Mouse (Mus musculus): Measurements from ENCODE around the gene Lins1. TPM values are rescaled to one million over a fixed set of nuclear protein-coding genes. Genes with fewer than 3 reads are reported as not detected.

The Lins1 gene
- polyA plus RNA-seq, 1 experiment from 2014 or later: 14.5 TPM

GRCm38 (mm10) chr7:66733882-66734281, 44.2 kb downstream of the Lins1 start:
- WGBS: 97% methylated on average over 11 of the region's 11 CpGs
- Histone ChIP-seq H3K36me3 (no peaks in the 10 kb centered on the region), H3K27ac (no peak overlapping the region), H3K9ac (no peak overlapping the region), H3K4me2 (no peak overlapping the region), H3K9me3 (no peaks in the 10 kb centered on the region), H3K27me3 (replicated peaks) (no peaks in the 10 kb centered on the region), H3K4me1 (no peaks in the 10 kb centered on the region), H3K4me3 (replicated peaks) (no peak overlapping the region)
- ATAC-seq (ENCODE audit: insufficient read depth, low FRiP score, low read depth): no peak

DNA sequence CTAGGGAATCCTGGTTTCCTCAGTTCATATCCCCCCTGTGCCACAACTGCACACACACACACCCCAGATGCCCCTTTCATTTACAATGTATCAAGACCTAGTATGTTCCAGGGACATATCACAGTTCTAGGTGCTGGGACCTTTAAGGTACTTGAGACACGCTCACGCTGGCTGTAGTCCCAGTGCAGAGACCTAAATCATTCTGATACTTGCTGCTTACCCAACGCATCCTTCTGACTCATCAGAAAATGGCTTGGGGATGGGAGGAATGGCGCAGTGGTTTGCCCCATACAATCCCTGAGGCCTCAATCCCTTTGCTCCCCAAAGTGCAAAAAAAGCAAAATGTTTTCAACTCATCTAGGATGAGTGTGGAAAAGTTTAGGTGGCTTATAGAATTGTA, 44.8 kb downstream of the Lins1 start:
- no peak for ATAC-seq (ENCODE audit: insufficient read depth, low FRiP score, low read depth)
- no peaks in the 10 kb centered on the region for H3K4me1 ChIP-seq
- H3K4me2 ChIP-seq: no peak overlapping the region
- 88% methylated on average over 4 of the region's 4 CpGs for WGBS
- H3K36me3 ChIP-seq: no peaks in the 10 kb centered on the region
- no peak overlapping the region for H3K9ac ChIP-seq
- H3K27me3 ChIP-seq (replicated peaks): no peaks in the 10 kb centered on the region
- no peak overlapping the region for H3K27ac ChIP-seq
- H3K4me3 ChIP-seq (replicated peaks): no peak overlapping the region
- H3K9me3 ChIP-seq: no peaks in the 10 kb centered on the region

DNA sequence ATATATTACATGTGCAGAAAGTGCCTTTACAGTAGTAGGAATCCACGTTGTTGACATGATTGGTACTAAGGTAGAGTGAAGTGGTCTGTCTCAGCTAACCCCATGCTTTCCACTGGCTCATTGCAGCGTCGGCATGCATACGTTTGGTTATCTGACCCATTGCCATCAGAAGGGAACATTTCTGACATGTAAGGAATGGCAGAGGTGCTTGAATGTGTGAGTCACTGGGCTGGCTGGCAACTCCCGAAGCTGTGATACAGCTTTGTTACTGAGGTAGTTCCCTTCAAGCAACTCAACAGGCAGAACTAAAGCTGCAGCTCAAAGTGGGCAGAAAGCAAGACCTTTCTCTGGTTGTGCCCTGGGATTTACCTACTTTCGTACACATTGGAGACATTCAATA, 45.3 kb downstream of the Lins1 start:
- 0 out of 2 replicates have a peak, but pooled peaks cover under 1% of the 10 kb centered on the region for H3K4me1 ChIP-seq
- H3K27ac ChIP-seq: no peak overlapping the region
- H3K9me3 ChIP-seq: no peaks in the 10 kb centered on the region
- H3K4me2 ChIP-seq: no peak overlapping the region
- no peak for ATAC-seq (ENCODE audit: insufficient read depth, low FRiP score, low read depth)
- H3K9ac ChIP-seq: no peak overlapping the region
- H3K36me3 ChIP-seq: no peaks in the 10 kb centered on the region
- no peak overlapping the region for H3K4me3 ChIP-seq (replicated peaks)
- no peaks in the 10 kb centered on the region for H3K27me3 ChIP-seq (replicated peaks)
- 72% methylated on average over 6 of the region's 6 CpGs for WGBS

DNA sequence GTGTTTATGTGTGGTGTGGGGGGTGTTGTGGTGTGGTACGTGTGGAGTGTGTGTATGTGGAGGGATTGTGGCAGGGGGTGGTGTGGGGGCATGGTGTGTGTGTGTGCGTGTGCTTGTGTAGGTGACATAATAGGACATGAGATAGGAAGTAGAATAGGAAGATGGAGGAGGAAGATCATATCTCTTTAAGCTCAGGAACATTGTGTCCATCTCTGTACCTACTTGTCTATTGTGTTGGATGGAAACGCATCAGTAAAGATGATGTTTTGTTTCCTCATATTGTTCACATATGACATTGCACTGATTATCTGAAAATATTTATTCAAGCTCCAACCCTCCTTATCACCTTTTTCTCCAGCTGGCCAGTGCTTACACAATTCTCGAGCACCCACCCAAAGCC, 47.7 kb downstream of the Lins1 start:
- ATAC-seq (ENCODE audit: insufficient read depth, low FRiP score, low read depth): no peak
- no peak overlapping the region for H3K4me3 ChIP-seq (replicated peaks)
- no peak overlapping the region for H3K4me2 ChIP-seq
- no peaks in the 10 kb centered on the region for H3K27me3 ChIP-seq (replicated peaks)
- no peaks in the 10 kb centered on the region for H3K36me3 ChIP-seq
- WGBS: 82% methylated on average over 4 of the region's 4 CpGs
- no peaks in the 10 kb centered on the region for H3K9me3 ChIP-seq
- 0 out of 2 replicates have a peak, but pooled peaks cover 5% of the 10 kb centered on the region for H3K4me1 ChIP-seq
- no peak overlapping the region for H3K27ac ChIP-seq
- H3K9ac ChIP-seq: no peak overlapping the region

DNA sequence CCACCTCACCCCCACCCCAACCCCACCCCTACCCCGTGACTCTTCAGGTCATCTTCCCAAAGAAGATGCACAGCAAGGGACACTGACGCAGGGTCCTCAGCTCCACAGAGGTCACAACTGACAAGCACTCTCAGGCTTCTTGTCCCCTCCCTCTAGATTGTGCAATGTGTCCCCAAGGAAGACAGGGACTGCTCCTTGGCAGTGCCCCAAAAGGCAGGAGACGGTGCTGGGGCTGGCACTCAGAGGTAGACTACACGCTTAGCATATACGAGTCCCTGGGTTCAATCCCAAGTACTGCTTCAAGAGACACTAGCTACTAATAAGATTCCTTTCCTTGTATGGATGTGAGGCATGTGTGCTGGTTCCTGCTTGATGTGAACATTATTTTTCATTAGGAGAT, 51.3 kb downstream of the Lins1 start:
- H3K36me3 ChIP-seq: no peaks in the 10 kb centered on the region
- no peak overlapping the region for H3K4me2 ChIP-seq
- H3K4me3 ChIP-seq (replicated peaks): no peak overlapping the region
- H3K4me1 ChIP-seq: 0 out of 2 replicates have a peak, but pooled peaks cover 5% of the 10 kb centered on the region
- H3K9ac ChIP-seq: no peak overlapping the region
- no peaks in the 10 kb centered on the region for H3K27me3 ChIP-seq (replicated peaks)
- no peak overlapping the region for H3K27ac ChIP-seq
- no peaks in the 10 kb centered on the region for H3K9me3 ChIP-seq
- WGBS: 75% methylated on average over 5 of the region's 5 CpGs
- ATAC-seq (ENCODE audit: insufficient read depth, low FRiP score, low read depth): no peak

GRCm38 (mm10) chr7:66741412-66741811, 51.7 kb downstream of the Lins1 start:
- 79% methylated on average over 8 of the region's 8 CpGs for WGBS
- ATAC-seq (ENCODE audit: insufficient read depth, low FRiP score, low read depth): no peak
- no peaks in the 10 kb centered on the region for H3K36me3 ChIP-seq
- H3K9ac ChIP-seq: no peak overlapping the region
- no peak overlapping the region for H3K4me3 ChIP-seq (replicated peaks)
- no peaks in the 10 kb centered on the region for H3K9me3 ChIP-seq
- no peak overlapping the region for H3K27ac ChIP-seq
- no peaks in the 10 kb centered on the region for H3K27me3 ChIP-seq (replicated peaks)
- H3K4me2 ChIP-seq: no peak overlapping the region
- 0 out of 2 replicates have a peak, but pooled peaks cover 5% of the 10 kb centered on the region for H3K4me1 ChIP-seq

GRCm38 (mm10) chr7:66743377-66743781, 53.7 kb downstream of the Lins1 start, which contains the start of gene Cers3:
Gene Cers3 (plus strand): TSS chr7:66743504.
- Histone ChIP-seq H3K4me1 (0 out of 2 replicates have a peak, but pooled peaks cover 5% of the 10 kb centered on the region), H3K36me3 (no peaks in the 10 kb centered on the region), H3K9me3 (no peaks in the 10 kb centered on the region), H3K27me3 (replicated peaks) (no peaks in the 10 kb centered on the region), H3K9ac (no peak within 1 kb of the TSS), H3K27ac (no peak within 1 kb of the TSS), H3K4me3 (replicated peaks) (peak within 1 kb of the TSS; percentile 13; the same call in 1 of the 2 replicates), H3K4me2 (peak within 1 kb of the TSS; percentile 17; the same call in 1 of the 2 replicates)
- ATAC-seq (ENCODE audit: insufficient read depth, low FRiP score, low read depth): 0 out of 2 replicates have a peak, but pooled peaks have one; percentile 50
- 54% methylated on average over 9 of the region's 9 CpGs for WGBS

DNA sequence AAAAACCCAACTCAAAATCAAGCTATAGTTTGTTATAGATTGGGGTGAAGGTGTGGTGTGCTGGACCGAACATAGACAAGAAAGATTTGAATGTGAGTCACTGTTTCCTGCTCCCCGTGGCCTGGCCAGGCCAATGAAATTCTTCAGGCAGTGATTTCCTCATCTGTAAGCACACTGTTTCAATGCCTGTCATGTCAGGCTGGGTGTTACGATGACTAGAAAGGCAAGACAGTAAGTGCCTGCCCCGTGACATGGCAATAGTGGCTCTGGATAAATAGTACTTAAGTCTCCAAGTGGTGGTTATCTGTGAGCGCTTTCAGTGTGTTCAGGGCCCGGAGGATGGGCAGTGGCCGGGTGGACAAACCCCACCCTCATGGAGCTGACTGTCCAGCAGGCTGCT, 57.3 kb downstream of the Lins1 start:
- no peak for ATAC-seq (ENCODE audit: insufficient read depth, low FRiP score, low read depth)
- 68% methylated on average over 7 of the region's 7 CpGs for WGBS

DNA sequence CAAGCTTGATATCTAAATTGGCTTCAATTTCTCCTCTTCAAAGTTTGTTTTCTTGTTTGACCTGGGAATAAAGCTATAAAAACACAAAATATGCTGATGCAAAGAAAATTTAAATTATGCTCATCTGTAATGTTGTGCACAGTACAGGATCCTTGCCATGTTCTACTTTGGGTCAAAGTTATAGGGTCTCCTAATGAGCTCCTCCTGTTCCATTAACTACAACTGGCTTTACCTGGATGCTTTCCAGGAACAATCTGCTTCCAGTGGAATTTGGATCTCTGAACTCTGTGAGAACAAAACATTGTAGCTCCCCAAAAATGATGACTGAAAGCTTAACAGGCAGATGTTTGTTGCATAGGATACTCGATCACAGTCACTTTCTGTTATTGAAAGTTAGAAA, 60.3 kb downstream of the Lins1 start:
- Histone ChIP-seq H3K36me3 (no peaks in the 10 kb centered on the region), H3K4me1 (no peaks in the 10 kb centered on the region), H3K4me3 (replicated peaks) (no peak overlapping the region), H3K27me3 (replicated peaks) (no peaks in the 10 kb centered on the region), H3K27ac (no peak overlapping the region), H3K9ac (no peak overlapping the region), H3K4me2 (no peak overlapping the region), H3K9me3 (no peaks in the 10 kb centered on the region)
- 44% methylated on average over 1 of the region's 1 CpGs for WGBS
- ATAC-seq (ENCODE audit: insufficient read depth, low FRiP score, low read depth): no peak

More for the DNA sequence above, 57.3 kb downstream of the Lins1 start:
- no peaks in the 10 kb centered on the region for H3K9me3 ChIP-seq
- no peak overlapping the region for H3K9ac ChIP-seq
- H3K27me3 ChIP-seq (replicated peaks): no peaks in the 10 kb centered on the region
- H3K4me3 ChIP-seq (replicated peaks): no peak overlapping the region
- no peak overlapping the region for H3K27ac ChIP-seq
- no peaks in the 10 kb centered on the region for H3K36me3 ChIP-seq
- no peaks in the 10 kb centered on the region for H3K4me1 ChIP-seq
- no peak overlapping the region for H3K4me2 ChIP-seq

GRCm38 (mm10) chr7:66753816-66754215, 64.1 kb downstream of the Lins1 start:
- Histone ChIP-seq H3K9ac (no peak overlapping the region), H3K4me2 (no peak overlapping the region), H3K4me1 (no peaks in the 10 kb centered on the region), H3K36me3 (no peaks in the 10 kb centered on the region), H3K9me3 (no peaks in the 10 kb centered on the region), H3K4me3 (replicated peaks) (no peak overlapping the region), H3K27me3 (replicated peaks) (no peaks in the 10 kb centered on the region), H3K27ac (peak overlapping the region; percentile 16; the same call in 1 of the 2 replicates)
- 76% methylated on average over 8 of the region's 8 CpGs for WGBS
- ATAC-seq (ENCODE audit: insufficient read depth, low FRiP score, low read depth): 0 out of 2 replicates have a peak, but pooled peaks have one; percentile 18

- Histone ChIP-seq H3K4me2 (no peak overlapping the region), H3K9me3 (no peaks in the 10 kb centered on the region), H3K27ac (0 out of 2 replicates have a peak overlapping the region, but pooled peaks have one; percentile 13), H3K36me3 (no peaks in the 10 kb centered on the region), H3K27me3 (replicated peaks) (no peaks in the 10 kb centered on the region), H3K4me3 (replicated peaks) (no peak overlapping the region), H3K9ac (no peak overlapping the region), H3K4me1 (no peaks in the 10 kb centered on the region)
- 67% methylated on average over 7 of the region's 7 CpGs for WGBS
- ATAC-seq (ENCODE audit: insufficient read depth, low FRiP score, low read depth): no peak
These were observed 65.9 kb downstream of the Lins1 start for GRCm38 (mm10) chr7:66755611-66756010.

Measured in stomach, embryonic 15.5 days (tissue).